Mouse (Mus musculus): ENCODE data around the gene Tmem203. TPM values are rescaled to one million over a fixed set of nuclear protein-coding genes. Genes with fewer than 3 reads are reported as not detected.

The Tmem203 gene
- polyA plus RNA-seq, 1 experiment from 2014 or later, result 20.6 TPM

GRCm38 (mm10) chr2:25297093-25297492, 41.9 kb downstream of the Tmem203 start:
- no peak for ATAC-seq (ENCODE audit: low FRiP score, low read depth)
- Histone ChIP-seq H3K36me3 (no peaks in the 10 kb centered on the region), H3K9ac (replicated peaks) (no peak overlapping the region), H3K4me3 (no peak overlapping the region), H3K4me2 (replicated peaks) (no peak overlapping the region), H3K27ac (replicated peaks) (no peak overlapping the region), H3K27me3 (peaks cover 63% of the 10 kb centered on the region), H3K9me3 (no peaks in the 10 kb centered on the region), H3K4me1 (peaks cover 4% of the 10 kb centered on the region)
- 83% methylated on average over 7 of the region's 8 CpGs for WGBS

- Histone ChIP-seq H3K4me3 (no peak overlapping the region), H3K4me1 (no peaks in the 10 kb centered on the region), H3K27ac (replicated peaks) (no peak overlapping the region), H3K4me2 (replicated peaks) (no peak overlapping the region), H3K9me3 (no peaks in the 10 kb centered on the region), H3K36me3 (no peaks in the 10 kb centered on the region), H3K27me3 (peaks cover 56% of the 10 kb centered on the region), H3K9ac (replicated peaks) (no peak overlapping the region)
- no peak for ATAC-seq (ENCODE audit: low FRiP score, low read depth)
- 84% methylated on average over 10 of the region's 10 CpGs for WGBS
These were observed 42.8 kb downstream of the Tmem203 start for GRCm38 (mm10) chr2:25298046-25298445.

GRCm38 (mm10) chr2:25303452-25303851, 48.2 kb downstream of the Tmem203 start:
- no peaks in the 10 kb centered on the region for H3K36me3 ChIP-seq
- ATAC-seq (ENCODE audit: low FRiP score, low read depth), result no peak
- H3K9me3 ChIP-seq, result no peaks in the 10 kb centered on the region
- H3K4me2 ChIP-seq (replicated peaks), result no peak overlapping the region
- WGBS, result 69% methylated on average over 3 of the region's 3 CpGs
- H3K4me1 ChIP-seq, result peaks cover 13% of the 10 kb centered on the region
- no peak overlapping the region for H3K4me3 ChIP-seq
- H3K27me3 ChIP-seq, result peaks cover 48% of the 10 kb centered on the region
- H3K27ac ChIP-seq (replicated peaks), result no peak overlapping the region
- H3K9ac ChIP-seq (replicated peaks), result no peak overlapping the region

- H3K9ac ChIP-seq (replicated peaks), result 0 out of 2 replicates have a peak overlapping the region, but pooled peaks have one; percentile 21
- no peaks in the 10 kb centered on the region for H3K36me3 ChIP-seq
These were observed 48.9 kb downstream of the Tmem203 start for GRCm38 (mm10) chr2:25303931-25304656.

GRCm38 (mm10) chr2:25304657-25305541, 49.7 kb downstream of the Tmem203 start:
- peaks cover 13% of the 10 kb centered on the region for H3K4me1 ChIP-seq

More at GRCm38 (mm10) chr2:25303931-25304656, 48.9 kb downstream of the Tmem203 start:
- peak; percentile 9; the same call in 1 of the 2 replicates for ATAC-seq (ENCODE audit: low FRiP score, low read depth)
- WGBS, result 72% methylated on average over 7 of the region's 7 CpGs
- Histone ChIP-seq H3K27me3 (peaks cover 53% of the 10 kb centered on the region), H3K4me2 (replicated peaks) (peak overlapping the region; percentile 81), H3K4me1 (peaks cover 13% of the 10 kb centered on the region), H3K4me3 (peak overlapping the region; percentile 45), H3K9me3 (no peaks in the 10 kb centered on the region), H3K27ac (replicated peaks) (no peak overlapping the region)

More at GRCm38 (mm10) chr2:25304657-25305541, 49.7 kb downstream of the Tmem203 start:
- H3K4me3 ChIP-seq, result peak overlapping the region; percentile 45
- no peaks in the 10 kb centered on the region for H3K9me3 ChIP-seq
- WGBS, result 2% methylated on average over 42 of the region's 45 CpGs
- peak overlapping the region; percentile 39; the same call in 1 of the 2 replicates for H3K27ac ChIP-seq (replicated peaks)
- peak; percentile 88 for ATAC-seq (ENCODE audit: low FRiP score, low read depth)
- peak overlapping the region; percentile 49 for H3K9ac ChIP-seq (replicated peaks)
- H3K27me3 ChIP-seq, result peaks cover 60% of the 10 kb centered on the region
- peak overlapping the region; percentile 81 for H3K4me2 ChIP-seq (replicated peaks)
- no peaks in the 10 kb centered on the region for H3K36me3 ChIP-seq

Other genes with a start within 250 kb of the Tmem203 start
- 102 and 104 TPM in 2 replicates for gene Nsmf, start 201.1 kb upstream of the Tmem203 start, polyA plus RNA-seq (2016; fragmentation: Nextera tagmentation; extraction: Ambion mirVana)
- not detected in 2 replicates for gene Entpd8, start 175.1 kb upstream of the Tmem203 start, polyA plus RNA-seq (2016; fragmentation: Nextera tagmentation; extraction: Ambion mirVana)
- not detected in 2 replicates for gene Noxa1, start 160.3 kb upstream of the Tmem203 start, polyA plus RNA-seq (2016; fragmentation: Nextera tagmentation; extraction: Ambion mirVana)
- 91.2 and 92.1 TPM in 2 replicates for gene Nrarp, start 74.7 kb upstream of the Tmem203 start, polyA plus RNA-seq (2016; fragmentation: Nextera tagmentation; extraction: Ambion mirVana)
- gene Tor4a, start 58.6 kb upstream of the Tmem203 start, polyA plus RNA-seq (2016; fragmentation: Nextera tagmentation; extraction: Ambion mirVana), result 1.4 and 1.6 TPM in 2 replicates
- gene Nelfb, start 44.0 kb upstream of the Tmem203 start, polyA plus RNA-seq (2016; fragmentation: Nextera tagmentation; extraction: Ambion mirVana), result 118 and 123 TPM in 2 replicates
- not detected in 2 replicates for gene Stpg3, start 40.8 kb upstream of the Tmem203 start, polyA plus RNA-seq (2016; fragmentation: Nextera tagmentation; extraction: Ambion mirVana)
- gene Fam166a, start 36.7 kb upstream of the Tmem203 start, polyA plus RNA-seq (2016; fragmentation: Nextera tagmentation; extraction: Ambion mirVana), result 0.21 and 1.6 TPM in 2 replicates
- gene Tubb4b, start 30.7 kb upstream of the Tmem203 start, polyA plus RNA-seq (2016; fragmentation: Nextera tagmentation; extraction: Ambion mirVana), result 460 and 476 TPM in 2 replicates
- gene Slc34a3, start 21.1 kb upstream of the Tmem203 start, polyA plus RNA-seq (2016; fragmentation: Nextera tagmentation; extraction: Ambion mirVana), result not detected in 2 replicates
- gene Rnf224, start 18.7 kb upstream of the Tmem203 start, polyA plus RNA-seq (2016; fragmentation: Nextera tagmentation; extraction: Ambion mirVana), result not detected in 2 replicates
- 31.9 and 35.3 TPM in 2 replicates for gene Rnf208, start 13.2 kb upstream of the Tmem203 start, polyA plus RNA-seq (2016; fragmentation: Nextera tagmentation; extraction: Ambion mirVana)
- not detected in 2 replicates for gene Cysrt1, start 13.0 kb upstream of the Tmem203 start, polyA plus RNA-seq (2016; fragmentation: Nextera tagmentation; extraction: Ambion mirVana)
- 5.1 and 5.2 TPM in 2 replicates for gene AL732309.1, start 8.6 kb upstream of the Tmem203 start, polyA plus RNA-seq (2016; fragmentation: Nextera tagmentation; extraction: Ambion mirVana)
- 10.1 and 10.2 TPM in 2 replicates for gene Tprn, start 7.2 kb downstream of the Tmem203 start, polyA plus RNA-seq (2016; fragmentation: Nextera tagmentation; extraction: Ambion mirVana)
- 210 and 216 TPM in 2 replicates for gene Ssna1, start 17.0 kb downstream of the Tmem203 start, polyA plus RNA-seq (2016; fragmentation: Nextera tagmentation; extraction: Ambion mirVana)
- 143 and 144 TPM in 2 replicates for gene Anapc2, start 17.0 kb downstream of the Tmem203 start, polyA plus RNA-seq (2016; fragmentation: Nextera tagmentation; extraction: Ambion mirVana)
- not detected in 2 replicates for gene Tmem210, start 32.7 kb downstream of the Tmem203 start, polyA plus RNA-seq (2016; fragmentation: Nextera tagmentation; extraction: Ambion mirVana)
- not detected in 2 replicates for gene Lrrc26, start 34.5 kb downstream of the Tmem203 start, polyA plus RNA-seq (2016; fragmentation: Nextera tagmentation; extraction: Ambion mirVana)
- 6.1 and 8.2 TPM in 2 replicates for gene Grin1, start 63.7 kb downstream of the Tmem203 start, polyA plus RNA-seq (2016; fragmentation: Nextera tagmentation; extraction: Ambion mirVana)
- gene Man1b1, start 76.9 kb downstream of the Tmem203 start, polyA plus RNA-seq (2016; fragmentation: Nextera tagmentation; extraction: Ambion mirVana), result 72.2 and 72.9 TPM in 2 replicates
- 19.5 and 20.5 TPM in 2 replicates for gene Dpp7, start 100.9 kb downstream of the Tmem203 start, polyA plus RNA-seq (2016; fragmentation: Nextera tagmentation; extraction: Ambion mirVana)
- gene Uap1l1, start 110.2 kb downstream of the Tmem203 start, polyA plus RNA-seq (2016; fragmentation: Nextera tagmentation; extraction: Ambion mirVana), result 2.9 and 7.4 TPM in 2 replicates
- 52.1 and 52.3 TPM in 2 replicates for gene Sapcd2, start 116.9 kb downstream of the Tmem203 start, polyA plus RNA-seq (2016; fragmentation: Nextera tagmentation; extraction: Ambion mirVana)
- 0.20 TPM in 2 replicates for gene Entpd2, start 140.4 kb downstream of the Tmem203 start, polyA plus RNA-seq (2016; fragmentation: Nextera tagmentation; extraction: Ambion mirVana)
- 216 and 221 TPM in 2 replicates for gene Npdc1, start 143.9 kb downstream of the Tmem203 start, polyA plus RNA-seq (2016; fragmentation: Nextera tagmentation; extraction: Ambion mirVana)
- gene Fut7, start 167.8 kb downstream of the Tmem203 start, polyA plus RNA-seq (2016; fragmentation: Nextera tagmentation; extraction: Ambion mirVana), result 0.09 TPM in 1 of 2 replicates, not detected in the other
- gene Abca2, start 173.3 kb downstream of the Tmem203 start, polyA plus RNA-seq (2016; fragmentation: Nextera tagmentation; extraction: Ambion mirVana), result 9.4 and 10.3 TPM in 2 replicates
- 2.5 and 2.9 TPM in 2 replicates for gene Clic3, start 201.4 kb downstream of the Tmem203 start, polyA plus RNA-seq (2016; fragmentation: Nextera tagmentation; extraction: Ambion mirVana)
- gene Paxx, start 205.7 kb downstream of the Tmem203 start, polyA plus RNA-seq (2016; fragmentation: Nextera tagmentation; extraction: Ambion mirVana), result 42.9 and 48.6 TPM in 2 replicates
- 1.5 and 1.8 TPM in 2 replicates for gene Ptgds, start 214.6 kb downstream of the Tmem203 start, polyA plus RNA-seq (2016; fragmentation: Nextera tagmentation; extraction: Ambion mirVana)
- gene Lcn12, start 238.5 kb downstream of the Tmem203 start, polyA plus RNA-seq (2016; fragmentation: Nextera tagmentation; extraction: Ambion mirVana), result not detected in 2 replicates
- 104 and 112 TPM in 2 replicates for gene Fbxw5, start 245.3 kb downstream of the Tmem203 start, polyA plus RNA-seq (2016; fragmentation: Nextera tagmentation; extraction: Ambion mirVana)
- 5.1 and 5.3 TPM in 2 replicates for gene C8g, start 246.3 kb downstream of the Tmem203 start, polyA plus RNA-seq (2016; fragmentation: Nextera tagmentation; extraction: Ambion mirVana)

Data from midbrain, embryonic 12.5 days (tissue).